Mouse (Mus musculus) hematopoietic multipotent progenitor cell, adult 10-12 weeks (in vitro differentiated cells): Measurements from ENCODE around the gene Gpbp1. TPM values are rescaled to one million over a fixed set of nuclear protein-coding genes. Genes with fewer than 3 reads are reported as not detected.

Source experiments
- polyA plus RNA-seq: library from polyadenylated mRNA; stranded (reverse); fragments of >175 nt; gene quantifications from 2 replicates; pipeline ENCODE4 v1.2.3, GENCODE M21; 2012; ENCODE audit warnings: low replicate concordance

Gene Gpbp1
- 3.6 and 15.0 TPM in 2 replicates for polyA plus RNA-seq

GRCm38 (mm10) chr13:111489802-111490723 is at the start of gene Gpbp1:
TSS of gene Gpbp1 (minus strand) at chr13:111490111.

Other genes starting within 250 kb of the Gpbp1 start
- gene Actbl2, start 235.1 kb downstream of the Gpbp1 start, polyA plus RNA-seq: not detected in 2 replicates
- gene Gm49496, start 59.8 kb upstream of the Gpbp1 start, polyA plus RNA-seq: not detected in 2 replicates
- not detected in 2 replicates for gene Gm10198, start 102.7 kb upstream of the Gpbp1 start, polyA plus RNA-seq
- gene Mier3, start 190.9 kb upstream of the Gpbp1 start, polyA plus RNA-seq: 0.61 and 2.0 TPM in 2 replicates